ENCODE assay signal across 8 mouse cellular contexts in the genomic region with DNA sequence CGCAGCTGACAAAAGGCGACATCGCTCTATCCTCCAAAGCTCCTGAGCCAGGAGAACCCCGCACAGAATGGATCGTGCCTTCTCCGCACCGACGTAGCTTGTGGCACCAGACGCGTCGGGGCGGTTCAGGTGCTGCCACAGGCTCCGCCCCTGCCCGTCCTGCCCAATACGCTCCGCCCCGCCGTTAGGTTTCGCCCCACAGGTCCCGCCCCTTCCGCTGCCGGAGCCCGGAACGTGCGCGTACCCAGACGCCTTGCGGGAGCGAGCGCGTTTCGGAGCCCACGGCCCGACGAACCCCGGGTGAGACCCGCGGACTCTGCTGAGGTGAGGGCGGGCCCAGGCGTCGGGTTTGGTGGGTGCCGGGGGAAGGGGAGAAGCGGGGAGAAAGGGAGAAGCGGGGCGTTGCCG. TPM values are rescaled to one million over a fixed set of nuclear protein-coding genes. Genes with fewer than 3 reads are reported as not detected.
DNase-seq lines count a peak whose midpoint lies in the region; ATAC-seq and TF ChIP-seq lines count a peak whose summit lies in the region.

A gene (plus strand): TSS at position 246 of the 408 bp plus-strand sequence.

- H3K9me3 ChIP-seq in embryonic facial prominence, embryonic 14.5 days (ENCODE audit: control insufficient read depth, low read length): no peaks in the 10 kb centered on the region
- H3K9me3 ChIP-seq in limb, embryonic 13.5 days: no peaks in the 10 kb centered on the region
- no peaks in the 10 kb centered on the region for H3K9me3 ChIP-seq in midbrain, embryonic 16.5 days (replicated peaks; ENCODE audit: control insufficient read depth, low read length, poor library complexity, severe bottlenecking)

- peaks cover 8% of the 10 kb centered on the region; the same call in 1 of the 2 replicates for H3K4me1 ChIP-seq in embryonic facial prominence, embryonic 14.5 days (ENCODE audit: control insufficient read depth, insufficient read depth, low read length)
- peaks cover 7% of the 10 kb centered on the region for H3K4me1 ChIP-seq in heart, adult 2 months (ENCODE audit: control insufficient read depth, insufficient read depth, low read length)
- peaks cover 16% of the 10 kb centered on the region for H3K4me1 ChIP-seq in limb, embryonic 13.5 days
- H3K4me1 ChIP-seq in midbrain, embryonic 16.5 days (ENCODE audit: control insufficient read depth, insufficient read depth, low read length): peaks cover 19% of the 10 kb centered on the region

- peaks cover 4% of the 10 kb centered on the region; the same call in 1 of the 2 replicates for H3K79me2 ChIP-seq in heart, adult 2 months (replicated peaks; ENCODE audit: control insufficient read depth, insufficient read depth, low read length)

- peak; percentile 97 for ATAC-seq in embryonic facial prominence, embryonic 14.5 days (ENCODE audit: low read depth)
- peak; percentile 98 for ATAC-seq in limb, embryonic 13.5 days (ENCODE audit: low FRiP score, low read depth)
- ATAC-seq in midbrain, embryonic 16.5 days: peak; percentile 98

- no peak within 1 kb of the TSS; the same call in 1 of the 2 replicates for H3K27ac ChIP-seq in embryonic facial prominence, embryonic 14.5 days (replicated peaks; ENCODE audit: low read depth, low read length)
- peak within 1 kb of the TSS; percentile 79 for H3K27ac ChIP-seq in heart, adult 2 months
- peak within 1 kb of the TSS; percentile 33; the same call in 1 of the 2 replicates for H3K27ac ChIP-seq in limb, embryonic 13.5 days
- peak within 1 kb of the TSS; percentile 77 for H3K27ac ChIP-seq in midbrain, embryonic 16.5 days (ENCODE audit: low read length)

- H3K4me2 ChIP-seq in embryonic facial prominence, embryonic 14.5 days (ENCODE audit: low read depth, low read length): peak within 1 kb of the TSS; percentile 84
- peak within 1 kb of the TSS; percentile 76 for H3K4me2 ChIP-seq in limb, embryonic 13.5 days (replicated peaks)
- H3K4me2 ChIP-seq in midbrain, embryonic 16.5 days (ENCODE audit: low read length): peak within 1 kb of the TSS; percentile 65

- peak; percentile 87 for DNase-seq in 3T3-L1 (ENCODE audit: low read depth, low spot score)
- DNase-seq in adrenal gland, postnatal 4 days (ENCODE audit: low spot score in 2 of 2): peak; percentile 89 to 90
- DNase-seq in embryonic facial prominence, embryonic 14.5 days (ENCODE audit: low spot score): peak; percentile 97
- peak; percentile 96 to 97 for DNase-seq in heart, adult 2 months
- peak; percentile 94 to 95 for DNase-seq in kidney, adult 8-10 months
- DNase-seq in spleen, postnatal 10 days (ENCODE audit: low spot score in 2 of 2): peak; percentile 94 to 99

- intact Hi-C loops in heart, adult 2 months (cut with DNase I): loop anchor here (5.0 kb wide), 1 partner anchor 104 kb away; a partner anchor contains a TSS

- peak within 1 kb of the TSS; percentile 86 for H3K9ac ChIP-seq in embryonic facial prominence, embryonic 14.5 days (ENCODE audit: low read depth, low read length)
- H3K9ac ChIP-seq in heart, adult 2 months (ENCODE audit: low read depth, low read length): peak within 1 kb of the TSS; percentile 82
- H3K9ac ChIP-seq in limb, embryonic 13.5 days: peak within 1 kb of the TSS; percentile 83
- H3K9ac ChIP-seq in midbrain, embryonic 16.5 days (ENCODE audit: low read depth, low read length): peak within 1 kb of the TSS; percentile 82

- peak; percentile 96 for TF ChIP-seq POLR2A in heart, adult 2 months (IDR thresholded peaks at IDR 0.05; ENCODE audit: insufficient read depth, low read depth, low read length)

- H3K36me3 ChIP-seq in embryonic facial prominence, embryonic 14.5 days (ENCODE audit: control insufficient read depth, insufficient read depth, low read length): peaks cover 19% of the 10 kb centered on the region
- no peaks in the 10 kb centered on the region; the same call in 1 of the 2 replicates for H3K36me3 ChIP-seq in heart, adult 2 months (ENCODE audit: control insufficient read depth, insufficient read depth, low read length)
- peaks cover 20% of the 10 kb centered on the region for H3K36me3 ChIP-seq in limb, embryonic 13.5 days
- H3K36me3 ChIP-seq in midbrain, embryonic 16.5 days (ENCODE audit: control insufficient read depth, insufficient read depth, low read length): peaks cover 7% of the 10 kb centered on the region

- peak within 1 kb of the TSS; percentile 75 for H3K4me3 ChIP-seq in embryonic facial prominence, embryonic 14.5 days (ENCODE audit: low read depth, low read length)
- peak within 1 kb of the TSS; percentile 81 for H3K4me3 ChIP-seq in heart, adult 2 months
- H3K4me3 ChIP-seq in limb, embryonic 13.5 days: peak within 1 kb of the TSS; percentile 83
- peak within 1 kb of the TSS; percentile 88 for H3K4me3 ChIP-seq in midbrain, embryonic 16.5 days (ENCODE audit: low read depth, low read length)

- 0% methylated on average over 17 of the region's 46 CpGs for WGBS in embryonic facial prominence, embryonic 14.5 days
- under 1% methylated on average over 45 of the region's 46 CpGs for WGBS in heart, adult 2 months
- WGBS in limb, embryonic 13.5 days: 1% methylated on average over 43 of the region's 46 CpGs
- WGBS in midbrain, embryonic 16.5 days: under 1% methylated on average over 41 of the region's 46 CpGs

- no peaks in the 10 kb centered on the region for H3K27me3 ChIP-seq in embryonic facial prominence, embryonic 14.5 days (replicated peaks; ENCODE audit: control insufficient read depth, insufficient read depth, low read length)
- no peaks in the 10 kb centered on the region for H3K27me3 ChIP-seq in heart, adult 2 months (ENCODE audit: control insufficient read depth, insufficient read depth, low read length)
- H3K27me3 ChIP-seq in limb, embryonic 13.5 days: no peaks in the 10 kb centered on the region
- no peaks in the 10 kb centered on the region for H3K27me3 ChIP-seq in midbrain, embryonic 16.5 days (ENCODE audit: control insufficient read depth, insufficient read depth, low read depth, low read length)

- no peak for TF ChIP-seq CTCF in heart, adult 2 months (IDR thresholded peaks at IDR 0.05)

- 0 out of 2 replicates have a peak, but pooled peaks have one; percentile 36 for TF ChIP-seq EP300 in heart, adult 2 months (IDR thresholded peaks at IDR 0.05; ENCODE audit: insufficient read depth, low read depth, low read length)

RNA-seq across cellular contexts. Expression of the gene that starts here (rescaled TPM):
- 10 to 100 TPM; 40.3 to 42.0 TPM for total RNA-seq in adrenal gland, postnatal 4 days (2021)
- polyA plus RNA-seq in embryonic facial prominence, embryonic 14.5 days (2014; fragmentation: Nextera tagmentation; extraction: Ambion mirVana): 18.3 and 22.6 TPM in 2 replicates
- total RNA-seq in heart, adult 2 months (2021): 1 to 10 TPM; 8.9 to 9.1 TPM
- 9.9 and 12.5 TPM in 2 replicates for polyA plus RNA-seq in heart, adult 2 months (2012; rRNA removed)
- 27.0 and 29.0 TPM in 2 replicates for polyA plus RNA-seq in limb, embryonic 13.5 days (2015; fragmentation: Nextera tagmentation; extraction: Ambion mirVana)
- polyA plus RNA-seq in midbrain, embryonic 16.5 days (2015; fragmentation: Nextera tagmentation; extraction: Ambion mirVana): 26.6 and 28.6 TPM in 2 replicates

Comparison
In these comparisons a context has a peak if more than half of its experiments do, and no peak if none do; other contexts are left out.
1. RNA of the gene that starts here (total RNA-seq): 40.3 to 42.0 TPM in adrenal gland, postnatal 4 days; 8.9 to 9.1 TPM in heart, adult 2 months; every median in the first group is over 4 times any median in the second.
2. Peak in every context shown above with its lines, with median percentiles within 50 percentile points of each other: DNase-seq, ATAC-seq, H3K4me2 ChIP-seq, H3K4me3 ChIP-seq and H3K9ac ChIP-seq.